Mouse (Mus musculus): ENCODE data around the gene Dnmt3a.

GRCm38 (mm10) chr12:3799551-3799950, 6.3 kb upstream of the Dnmt3a start:
- no peak for TF ChIP-seq EP300 (IDR thresholded peaks at IDR 0.05)
- TF ChIP-seq CTCF (IDR thresholded peaks at IDR 0.05) = no peak

All from lung, postnatal 0 days (tissue).